Mouse (Mus musculus) brain, embryonic 14.5 days (tissue): Measurements from ENCODE around the gene Itpripl2.

Source experiments
- CTCF ChIP-seq: fragments of 200-500 bp; IDR thresholded peaks from 2 replicates; pipeline ENCODE4 v1.5.1; 2012; ENCODE audit warnings: inconsistent platforms, mild to moderate bottlenecking, moderate library complexity, borderline replicate concordance; ENCODE audit not compliant: insufficient read depth, insufficient read length; ENCODE audit errors: extremely low read depth
- POLR2A ChIP-seq: fragments of 200-500 bp; IDR thresholded peaks from 2 replicates; pipeline ENCODE4 v1.6.1; 2012; ENCODE audit warnings: mild to moderate bottlenecking, inconsistent platforms, borderline replicate concordance; ENCODE audit not compliant: poor library complexity, insufficient read depth, insufficient read length, severe bottlenecking; ENCODE audit errors: extremely low read depth

GRCm38 (mm10) chr7:118517819-118518218 is 26.0 kb upstream of the Itpripl2 start:
- TF ChIP-seq POLR2A (no peak), CTCF (peak; percentile 25; the same call in 1 of the 2 replicates)
